Mouse (Mus musculus): ENCODE results near the gene Scin. TPM values are rescaled to one million over a fixed set of nuclear protein-coding genes. Genes with fewer than 3 reads are reported as not detected.

The Scin gene
- total RNA-seq, 2 experiments from 2014 or later, result 0.64 to 0.74 TPM

GRCm38 (mm10) chr12:40114020-40114419 is 20.0 kb downstream of the Scin start:
- intact Hi-C loops (cut with DNase I; ENCODE audit: low total_unique reads), result no loop called here
- no peak for DNase-seq

- intact Hi-C loops (cut with DNase I; ENCODE audit: low total_unique reads), result no loop called here
- DNase-seq, result no peak
Observed at GRCm38 (mm10) chr12:40113605-40114004, 20.4 kb downstream of the Scin start.

- no peak for DNase-seq
- intact Hi-C loops (cut with DNase I; ENCODE audit: low total_unique reads), result no loop called here
Observed at GRCm38 (mm10) chr12:40109227-40109626, 24.8 kb downstream of the Scin start.

GRCm38 (mm10) chr12:40108143-40108542 is 25.9 kb downstream of the Scin start:
- intact Hi-C loops (cut with DNase I; ENCODE audit: low total_unique reads), result no loop called here
- no peak for DNase-seq

GRCm38 (mm10) chr12:40106874-40107273 is 27.2 kb downstream of the Scin start:
- no peak for DNase-seq
- intact Hi-C loops (cut with DNase I; ENCODE audit: low total_unique reads), result no loop called here

- intact Hi-C loops (cut with DNase I; ENCODE audit: low total_unique reads), result no loop called here
- no peak for DNase-seq
Observed at GRCm38 (mm10) chr12:40104750-40105149, 29.3 kb downstream of the Scin start.

GRCm38 (mm10) chr12:40102359-40102758 is 31.7 kb downstream of the Scin start:
- intact Hi-C loops (cut with DNase I; ENCODE audit: low total_unique reads), result no loop called here
- no peak for DNase-seq

- intact Hi-C loops (cut with DNase I; ENCODE audit: low total_unique reads), result no loop called here
- no peak for DNase-seq
Observed at GRCm38 (mm10) chr12:40099407-40099806, 34.6 kb downstream of the Scin start.

GRCm38 (mm10) chr12:40097449-40097848 is 36.6 kb downstream of the Scin start:
- DNase-seq, result no peak
- intact Hi-C loops (cut with DNase I; ENCODE audit: low total_unique reads), result no loop called here

- intact Hi-C loops (cut with DNase I; ENCODE audit: low total_unique reads), result no loop called here
- DNase-seq, result no peak
Observed at GRCm38 (mm10) chr12:40097023-40097422, 37.0 kb downstream of the Scin start.

GRCm38 (mm10) chr12:40096453-40096852 is 37.6 kb downstream of the Scin start:
- DNase-seq, result no peak
- intact Hi-C loops (cut with DNase I; ENCODE audit: low total_unique reads), result no loop called here

GRCm38 (mm10) chr12:40090017-40090416 is 44.0 kb downstream of the Scin start:
- intact Hi-C loops (cut with DNase I; ENCODE audit: low total_unique reads), result no loop called here
- no peak for DNase-seq

GRCm38 (mm10) chr12:40085731-40086322 is 48.2 kb downstream of the Scin start:
- DNase-seq, result no peak
- intact Hi-C loops (cut with DNase I; ENCODE audit: low total_unique reads), result no loop called here

GRCm38 (mm10) chr12:40082453-40083238 is 51.4 kb downstream of the Scin start:
- intact Hi-C loops (cut with DNase I; ENCODE audit: low total_unique reads), result loop anchor here (5.0 kb wide), 1 partner anchor 85 kb away; no protein-coding TSS in a partner anchor
- DNase-seq, result no peak

GRCm38 (mm10) chr12:40082048-40082447 is 52.0 kb downstream of the Scin start:
- intact Hi-C loops (cut with DNase I; ENCODE audit: low total_unique reads), result loop anchor here (5.0 kb wide), 1 partner anchor 85 kb away; no protein-coding TSS in a partner anchor
- DNase-seq, result no peak

- no peak for DNase-seq
- intact Hi-C loops (cut with DNase I; ENCODE audit: low total_unique reads), result loop anchor here (10.0 kb wide), 1 partner anchor 559 kb away; no protein-coding TSS in a partner anchor
Observed at GRCm38 (mm10) chr12:40073660-40074059, 60.4 kb downstream of the Scin start.

GRCm38 (mm10) chr12:40047024-40047423 is 87.0 kb downstream of the Scin start:
- intact Hi-C loops (cut with DNase I; ENCODE audit: low total_unique reads), result loop anchor here (10.0 kb wide), 1 partner anchor 542 kb away; no protein-coding TSS in a partner anchor

GRCm38 (mm10) chr12:40043816-40044585 is 90.0 kb downstream of the Scin start:
- intact Hi-C loops (cut with DNase I; ENCODE audit: low total_unique reads), result loop anchor here (10.0 kb wide), 1 partner anchor 539 kb away; no protein-coding TSS in a partner anchor
- DNase-seq, result no peak

More at GRCm38 (mm10) chr12:40047024-40047423, 87.0 kb downstream of the Scin start:
- DNase-seq, result no peak

- intact Hi-C loops (cut with DNase I; ENCODE audit: low total_unique reads), result loop anchor here (10.0 kb wide), 1 partner anchor 535 kb away; no protein-coding TSS in a partner anchor
- no peak for DNase-seq
Observed at GRCm38 (mm10) chr12:40040067-40040466, 94.0 kb downstream of the Scin start.
